Mouse (Mus musculus): ENCODE results near the gene Man1b1.

DNA sequence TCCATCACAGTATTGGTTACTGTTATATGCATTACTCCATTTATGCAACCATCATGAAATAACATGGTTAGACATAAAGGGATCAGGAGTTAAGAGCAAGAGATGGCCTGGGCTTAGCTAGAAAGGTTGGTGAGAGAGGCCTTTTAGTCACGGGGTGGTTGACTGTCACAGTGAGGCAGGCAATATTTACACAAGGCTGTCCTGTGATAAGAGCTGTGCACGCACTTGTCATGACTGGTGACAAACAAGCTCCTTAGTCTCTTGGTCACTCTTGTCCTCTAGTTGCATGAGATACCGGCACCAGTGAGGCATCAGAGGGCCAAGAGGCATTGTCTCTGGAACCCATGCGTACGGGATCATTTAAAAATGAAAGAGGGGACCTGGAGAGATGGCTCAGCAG, 52.4 kb downstream of the Man1b1 start:
- TF ChIP-seq CTCF (IDR thresholded peaks at IDR 0.05; ENCODE audit: borderline replicate concordance, insufficient read depth, low read length) (no peak), POLR2A (IDR thresholded peaks at IDR 0.05; ENCODE audit: low read depth, low read length) (no peak)
